Mouse (Mus musculus): ENCODE measurements around the gene Cntrl.

- TF ChIP-seq ZNF384 (IDR thresholded peaks at IDR 0.05; ENCODE audit: low read depth, low read length): no peak
- no peak for TF ChIP-seq CHD2 (IDR thresholded peaks at IDR 0.05; ENCODE audit: low read depth, low read length)
- no peak for TF ChIP-seq MAFK (IDR thresholded peaks at IDR 0.05; ENCODE audit: insufficient read depth, low read depth, low read length)
- no peak for TF ChIP-seq ZC3H11A (IDR thresholded peaks at IDR 0.05; ENCODE audit: borderline replicate concordance, low read depth, low read length)
- no peak for TF ChIP-seq HCFC1 (IDR thresholded peaks at IDR 0.05; ENCODE audit: borderline replicate concordance, insufficient read depth, low read length)
These were observed 73.9 kb downstream of the Cntrl start for GRCm38 (mm10) chr2:35183115-35183673.
